22 mouse cellular contexts compared by ENCODE assay signal in the genomic region with DNA sequence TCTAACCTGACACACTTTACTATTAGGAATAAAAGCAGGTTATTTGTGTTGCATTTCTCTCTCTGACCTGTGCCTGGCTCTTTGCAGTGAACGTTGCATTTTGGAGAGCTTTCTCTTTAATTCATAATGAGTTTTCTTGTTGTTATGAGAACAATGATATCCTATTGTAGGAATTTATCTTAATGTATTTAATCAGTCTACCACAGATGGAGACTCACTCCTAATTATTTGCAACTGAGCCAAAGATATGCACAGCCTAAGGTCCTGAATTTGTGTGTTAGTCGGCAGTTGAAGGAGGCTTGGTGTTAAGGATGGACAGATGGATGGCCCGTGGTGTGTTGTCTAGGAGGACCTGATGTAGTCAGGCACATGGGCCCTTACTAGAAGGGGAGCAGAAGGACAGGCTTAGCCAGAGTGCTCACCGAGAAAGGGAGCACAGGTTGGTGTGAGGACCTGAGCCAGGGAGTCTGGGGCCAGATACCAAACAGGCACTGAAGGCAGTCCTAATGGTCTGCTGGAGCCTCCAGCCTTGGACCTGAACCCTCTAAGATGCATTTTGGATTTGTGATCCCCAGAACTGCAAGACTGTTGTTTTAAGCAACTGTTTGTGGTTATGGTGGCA. TPM values are rescaled to one million over a fixed set of nuclear protein-coding genes. Genes with fewer than 3 reads are reported as not detected.
A peak's percentile ranks its signal among the peaks of the same experiment; 100 is the strongest.
DNase-seq lines count a peak whose midpoint lies in the region; ATAC-seq and TF ChIP-seq lines count a peak whose summit lies in the region.
"Had no signal": no experiment of that assay in that cellular context is flagged by ENCODE, and none has a peak within 500 bp of the region (broad histone marks: within the 10 kb centered on the region; RNA-seq: fewer than 3 reads in every experiment).

No protein-coding gene starts in this region.

- ATAC-seq in megakaryocyte progenitor cell, adult 5-6 weeks (replicated peaks; ENCODE audit: poor library complexity), result 0 out of 2 replicates have a peak, but pooled peaks have one; percentile 20
- ATAC-seq: forebrain, embryonic 14.5 days; forebrain, embryonic 16.5 days; Patski had no signal

- TF ChIP-seq POLR2A in MEL (IDR thresholded peaks at IDR 0.05; ENCODE audit: control insufficient read depth in 1 of 2, insufficient read depth in 1 of 2, low read depth in 1 of 2, low read length in 2 of 2, poor library complexity in 1 of 2), result no peak

- TF ChIP-seq CTCF in MEL (IDR thresholded peaks at IDR 0.05 in 2 of 3, conservative IDR thresholded peaks at IDR 0.05 in 1 of 3; ENCODE audit: control insufficient read depth in 1 of 3, insufficient read depth in 1 of 3, low read depth in 2 of 3, low read length in 3 of 3, poor library complexity in 1 of 3, severe bottlenecking in 1 of 3), result no peak

- no peaks in the 10 kb centered on the region for H3K27me3 ChIP-seq in MEL (ENCODE audit: control insufficient read depth in 1 of 2, insufficient read depth in 2 of 2, low read length in 2 of 2)
- H3K27me3 ChIP-seq: embryonic facial prominence, embryonic 13.5 days; embryonic facial prominence, embryonic 15.5 days; forebrain, embryonic 12.5 days; Patski had no signal

- peak; percentile 31 to 75; a peak in 2 of 4 replicates for TF ChIP-seq EP300 in MEL (IDR thresholded peaks at IDR 0.05; ENCODE audit: low read depth in 1 of 2, low read length in 2 of 2)

- H3K79me2 ChIP-seq in MEL (ENCODE audit: control insufficient read depth, insufficient read depth, low read length, poor library complexity), result no peaks in the 10 kb centered on the region

- H3K4me3 ChIP-seq in MEL (ENCODE audit: control insufficient read depth in 1 of 2, insufficient read depth in 1 of 2, low read depth in 2 of 2, low read length in 2 of 2), result 0 out of 4 replicates have a peak overlapping the region, but pooled peaks of 1 of the 2 experiments have one; percentile 17
- H3K4me3 ChIP-seq: embryonic facial prominence, embryonic 13.5 days; embryonic facial prominence, embryonic 15.5 days; erythroblast, embryonic 14.5 days; forebrain, embryonic 10.5 days; forebrain, embryonic 12.5 days had no signal

- no peak for TF ChIP-seq RAD21 in MEL (IDR thresholded peaks at IDR 0.05; ENCODE audit: low read depth, low read length)

- H3K27ac ChIP-seq in MEL (ENCODE audit: control insufficient read depth, low read depth, low read length), result no peak overlapping the region; the same call in 1 of the 2 replicates
- H3K27ac ChIP-seq: embryonic facial prominence, embryonic 13.5 days; embryonic facial prominence, embryonic 15.5 days; forebrain, embryonic 10.5 days; forebrain, embryonic 12.5 days had no signal

- peaks cover 0 to 2% of the 10 kb centered on the region in 2 experiments; a peak in 2 of 4 replicates for H3K36me3 ChIP-seq in MEL (ENCODE audit: control insufficient read depth in 1 of 2, insufficient read depth in 2 of 2, low read length in 2 of 2)
- H3K36me3 ChIP-seq: embryonic facial prominence, embryonic 13.5 days; embryonic facial prominence, embryonic 15.5 days; forebrain, embryonic 10.5 days; forebrain, embryonic 12.5 days had no signal

- no peak overlapping the region for H3K9ac ChIP-seq in MEL (ENCODE audit: control insufficient read depth, low read depth, low read length, poor library complexity, severe bottlenecking)
- H3K9ac ChIP-seq: embryonic facial prominence, embryonic 13.5 days; embryonic facial prominence, embryonic 15.5 days; forebrain, embryonic 12.5 days had no signal

- H3K4me1 ChIP-seq in MEL (ENCODE audit: control insufficient read depth in 1 of 2, insufficient read depth in 2 of 2, low read length in 2 of 2), result peaks cover 7 to 9% of the 10 kb centered on the region in 2 experiments
- H3K4me1 ChIP-seq: forebrain, embryonic 10.5 days; forebrain, embryonic 12.5 days had no signal

- peak; percentile 47 to 58 for DNase-seq in cerebellum, postnatal 14 days
- no peak for DNase-seq in cerebellum, adult 9-10 months
- DNase-seq in MEL (ENCODE audit: low read depth, low spot score), result peak; percentile 24
- DNase-seq in frontal cortex, postnatal 36 days (ENCODE audit: low spot score in 2 of 2), result no peak
- no peak for DNase-seq in lung, postnatal 14 days
- DNase-seq: adrenal gland, adult 2 months; adrenal gland, postnatal 10 days; adrenal gland, postnatal 25 days; cerebellum, adult 11-12 months; cerebellum, adult 2 months; cerebellum, adult 9-11 months; cerebellum, postnatal 36 days; embryo, embryonic 11 days had no signal

- no peaks in the 10 kb centered on the region for H3K9me3 ChIP-seq in MEL (replicated peaks; ENCODE audit: insufficient read depth, low read length)
- H3K9me3 ChIP-seq: embryonic facial prominence, embryonic 13.5 days; embryonic facial prominence, embryonic 15.5 days; forebrain, embryonic 10.5 days; forebrain, embryonic 12.5 days had no signal

TF ChIP-seq in MEL, 35 proteins besides CTCF, POLR2A, EP300 and RAD21:
- no peak for TF ChIP-seq CHD2 (IDR thresholded peaks at IDR 0.05; ENCODE audit: low read length)
- peak; percentile 73; the same call in 1 of the 2 replicates for TF ChIP-seq TCF12 (IDR thresholded peaks at IDR 0.05; ENCODE audit: low read depth, low read length)
- 0 out of 2 replicates have a peak, but pooled peaks have one; percentile 42 for TF ChIP-seq ETS1 (IDR thresholded peaks at IDR 0.05; ENCODE audit: low read depth, low read length)
- TF ChIP-seq ZMIZ1 (IDR thresholded peaks at IDR 0.05; ENCODE audit: low read depth, low read length), result no peak
- TF ChIP-seq UBTF (IDR thresholded peaks at IDR 0.05; ENCODE audit: borderline replicate concordance, insufficient read depth, low read depth, low read length), result no peak
- TF ChIP-seq POLR2AphosphoS2 (IDR thresholded peaks at IDR 0.05; ENCODE audit: low read length), result no peak
- no peak for TF ChIP-seq RCOR1 (IDR thresholded peaks at IDR 0.05; ENCODE audit: low read depth, low read length)
- no peak for TF ChIP-seq POLR2AphosphoS5 (IDR thresholded peaks at IDR 0.05; ENCODE audit: borderline replicate concordance, low read depth, low read length)
- TF ChIP-seq E2F4 (IDR thresholded peaks at IDR 0.05; ENCODE audit: borderline replicate concordance, low read depth, low read length), result no peak
- TF ChIP-seq GATA1 (IDR thresholded peaks at IDR 0.05; ENCODE audit: low read depth, low read length), result peak; percentile 40; the same call in 1 of the 2 replicates
- TF ChIP-seq SIN3A (IDR thresholded peaks at IDR 0.05; ENCODE audit: low read length), result 0 out of 2 replicates have a peak, but pooled peaks have one; percentile 28
- TF ChIP-seq USF2 (IDR thresholded peaks at IDR 0.05; ENCODE audit: borderline replicate concordance in 1 of 2, insufficient read depth in 1 of 2, low read depth in 1 of 2, low read length in 2 of 2), result no peak
- TF ChIP-seq MYC (IDR thresholded peaks at IDR 0.05; ENCODE audit: low read depth, low read length), result no peak

RNA-seq across cellular contexts. Expression of a gene that starts 8.2 kb away (rescaled TPM):
- total RNA-seq in MEL (2012; rRNA removed), result 23.9 and 27.1 TPM in 2 replicates
- polyA plus RNA-seq in MEL (2012; ENCODE audit: insufficient read depth in 1 of 2, insufficient read length in 2 of 2, low read depth in 1 of 2, low replicate concordance in 2 of 2, missing spikeins in 1 of 2), result 10 to 100 TPM in 1 of 2 experiments, not detected in 1; 25.6 TPM
- 8.4 and 11.0 TPM in 2 replicates for total RNA-seq in megakaryocyte progenitor cell, adult 5-6 weeks (2015)
- total RNA-seq in megakaryocyte progenitor cell, adult 5-6 weeks (2017), result 21.7 and 23.6 TPM in 2 replicates

RNA-seq across cellular contexts. Expression of a gene that starts 14.1 kb away (rescaled TPM):
- total RNA-seq in MEL (2012; rRNA removed), result 0.88 and 1.8 TPM in 2 replicates
- under 1 TPM in 1 of 2 experiments, not detected in 1; 0.17 TPM for polyA plus RNA-seq in MEL (2012; ENCODE audit: insufficient read depth in 1 of 2, insufficient read length in 2 of 2, low read depth in 1 of 2, low replicate concordance in 2 of 2, missing spikeins in 1 of 2)
- total RNA-seq in megakaryocyte progenitor cell, adult 5-6 weeks (2015), result not detected in 2 replicates
- not detected in 2 replicates for total RNA-seq in megakaryocyte progenitor cell, adult 5-6 weeks (2017)
- polyA plus RNA-seq: erythroblast, embryonic 14.5 days had no signal

Comparison
In these comparisons a context has a peak if more than half of its experiments do, and no peak if none do; other contexts are left out.
1. DNase-seq: peak in cerebellum, postnatal 14 days (2 of 2) and MEL (single experiment); none in cerebellum, adult 9-10 months (single experiment), frontal cortex, postnatal 36 days (0 of 2) and lung, postnatal 14 days (single experiment).